Mouse (Mus musculus) left cerebral cortex, postnatal 14 days (tissue): Measurements from ENCODE around the gene Sprr3. TPM values are rescaled to one million over a fixed set of nuclear protein-coding genes. Genes with fewer than 3 reads are reported as not detected.
"Not testable (repeated sequence)": the region's sequence is repeated elsewhere in the genome, so short reads cannot be mapped to it uniquely, and the experiment has no call there.

Experiments
- DNase-seq, 2 experiments: peaks; one replicate each; pipeline ENCODE4 v3.0.0; 2021 to 2022; ENCODE audit warnings: low spot score in 2 of 2, mixed read lengths in 1 of 2
- intact Hi-C: fragments of 180-260 bp; cut with DNase I; formaldehyde crosslinking; loops from one replicate; pipeline ENCODE4 v1.15.1; 2025
- long read RNA-seq, 2 experiments: library from polyadenylated mRNA; stranded (forward); transcript quantifications; one replicate each; pipeline ENCODE4 v2.0.0; 2021
- total RNA-seq, 2 experiments: library from RNA; stranded (reverse); gene quantifications; 2 replicates each; pipeline ENCODE4 v1.2.3; 2021

Gene Sprr3
- total RNA-seq: not detected
- long read RNA-seq, experiment 1: 0 reads
- long read RNA-seq, experiment 2: 0 reads

GRCm38 (mm10) chr3:92458620-92459019, at the start of gene Sprr3:
TSS of gene Sprr3 (minus strand) at chr3:92458720.
- no peak for DNase-seq

GRCm38 (mm10) chr3:92508185-92508584, 49.7 kb upstream of the Sprr3 start:
- no peak for DNase-seq
- intact Hi-C loops: no loop called here

More at GRCm38 (mm10) chr3:92458620-92459019, at the start of gene Sprr3:
- intact Hi-C loops: no loop called here

DNA sequence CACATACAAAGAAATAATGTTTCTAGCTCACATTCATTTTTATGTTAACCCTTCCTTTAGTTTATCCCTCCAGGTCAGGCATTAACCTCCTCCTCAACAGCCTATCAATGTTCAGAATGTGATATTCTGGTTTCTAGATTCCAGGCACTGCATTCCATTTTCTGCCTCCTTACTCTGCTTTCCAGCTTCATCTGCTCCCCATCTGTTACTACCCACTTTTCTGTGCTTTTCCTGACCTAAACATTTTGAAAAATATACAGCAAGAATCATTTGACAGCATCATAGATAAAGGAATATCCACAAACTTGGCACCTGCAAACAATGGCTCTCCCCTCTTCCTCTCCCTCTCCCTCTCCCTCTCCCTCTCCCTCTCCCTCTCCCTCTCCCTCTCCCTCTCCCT, 45.0 kb upstream of the Sprr3 start:
- intact Hi-C loops: no loop called here
- no peak for DNase-seq

GRCm38 (mm10) chr3:92500393-92500792, 41.9 kb upstream of the Sprr3 start, which contains the start of gene Sprr4:
TSS of gene Sprr4 (minus strand) at chr3:92500493.
- no peak for DNase-seq
- intact Hi-C loops: no loop called here

- DNase-seq, intact Hi-C loops: not testable (repeated sequence)
Observed at GRCm38 (mm10) chr3:92490262-92490661, 31.7 kb upstream of the Sprr3 start.

DNA sequence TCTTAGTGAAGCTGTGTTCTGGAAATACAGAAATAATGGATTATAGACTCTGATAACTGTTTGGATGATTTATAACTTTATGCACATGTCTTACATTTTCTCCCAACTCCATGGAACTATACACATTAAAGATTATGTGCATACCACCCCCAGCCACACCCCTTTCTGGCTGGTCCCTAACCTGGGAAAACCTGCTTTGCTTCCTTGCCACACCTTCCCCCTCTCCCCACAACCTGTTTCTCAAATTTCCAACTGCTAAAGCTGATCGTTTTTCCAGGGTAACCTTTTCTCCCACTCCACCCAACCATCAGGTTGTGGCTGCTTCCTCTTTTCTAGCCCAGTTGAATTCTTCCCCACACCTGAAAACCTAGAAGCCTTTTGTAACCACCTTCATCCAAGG, 27.8 kb upstream of the Sprr3 start:
- intact Hi-C loops: no loop called here
- DNase-seq: no peak

GRCm38 (mm10) chr3:92485863-92486262, 27.3 kb upstream of the Sprr3 start, which contains the start of gene Sprr1a:
TSS of gene Sprr1a (minus strand) at chr3:92485895.
- DNase-seq: no peak
- intact Hi-C loops: no loop called here

DNA sequence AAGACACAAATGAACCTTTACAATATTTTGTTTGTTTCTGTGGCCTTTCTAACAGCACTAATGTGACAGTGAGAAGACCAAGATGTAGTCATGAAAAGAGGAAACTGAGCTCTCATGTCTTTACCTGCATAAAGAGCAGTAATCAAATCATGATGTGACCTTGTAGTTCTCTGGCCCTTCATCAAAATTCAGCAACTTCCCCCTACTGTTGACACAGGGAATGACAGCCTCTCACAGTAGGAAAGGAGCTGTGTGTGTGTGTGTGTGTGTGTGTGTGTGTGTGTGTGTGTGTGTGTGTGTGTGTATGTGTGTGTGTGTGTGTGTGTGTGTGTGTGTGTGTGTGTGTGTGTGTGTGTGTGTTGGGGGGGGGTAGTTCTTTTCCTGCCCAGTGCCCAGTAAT, 22.7 kb upstream of the Sprr3 start:
- intact Hi-C loops, DNase-seq: not testable (repeated sequence)

GRCm38 (mm10) chr3:92470111-92470510, 11.6 kb upstream of the Sprr3 start:
- DNase-seq: no peak
- intact Hi-C loops: no loop called here

- intact Hi-C loops: no loop called here
- DNase-seq: no peak
Observed at GRCm38 (mm10) chr3:92467424-92467823, 8.9 kb upstream of the Sprr3 start.

GRCm38 (mm10) chr3:92466576-92466975, 8.1 kb upstream of the Sprr3 start:
- intact Hi-C loops: no loop called here
- DNase-seq: no peak

DNA sequence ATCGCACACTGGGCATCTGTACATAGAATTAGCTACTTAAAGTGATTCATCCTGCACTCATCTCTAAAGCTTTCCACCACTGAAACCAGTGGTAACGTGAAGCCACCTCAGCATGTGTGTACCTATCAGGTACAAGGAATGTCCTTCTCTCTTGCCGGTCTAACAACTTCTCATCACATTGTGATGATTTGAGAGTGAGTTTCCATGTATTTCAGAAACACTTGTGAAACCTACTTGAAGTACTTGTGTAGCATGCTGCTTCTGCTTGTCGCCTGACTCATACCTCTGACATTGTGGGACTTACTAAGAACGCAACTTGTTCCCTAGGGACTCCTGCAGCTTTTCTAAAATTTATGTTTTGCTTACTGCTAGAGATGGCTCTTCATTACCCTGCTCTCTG, 3.4 kb downstream of the Sprr3 start:
- no peak for DNase-seq
- intact Hi-C loops: no loop called here

DNA sequence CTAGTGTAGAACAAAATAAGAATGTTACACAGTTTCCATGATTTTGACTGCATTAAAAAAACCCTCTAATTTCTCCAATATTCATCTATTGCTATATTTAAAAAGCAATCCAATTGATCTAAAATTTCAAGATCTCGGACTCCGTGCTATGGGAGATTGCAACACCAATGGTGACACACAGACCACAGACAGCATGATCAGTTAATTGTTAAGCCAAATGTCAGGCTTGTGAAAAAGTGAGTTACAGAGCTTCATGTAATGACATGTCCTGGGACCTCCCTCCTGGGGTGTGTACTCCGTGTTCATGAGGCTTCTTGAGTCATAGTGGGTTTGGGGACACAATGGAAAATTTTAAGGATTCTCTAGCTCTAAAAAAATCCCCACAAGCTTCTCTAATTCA, 18.3 kb downstream of the Sprr3 start:
- intact Hi-C loops: no loop called here
- no peak for DNase-seq

GRCm38 (mm10) chr3:92438689-92439088, 19.8 kb downstream of the Sprr3 start, which contains the start of gene Sprr1b:
TSS of gene Sprr1b (minus strand) at chr3:92438789.
- intact Hi-C loops: no loop called here

DNA sequence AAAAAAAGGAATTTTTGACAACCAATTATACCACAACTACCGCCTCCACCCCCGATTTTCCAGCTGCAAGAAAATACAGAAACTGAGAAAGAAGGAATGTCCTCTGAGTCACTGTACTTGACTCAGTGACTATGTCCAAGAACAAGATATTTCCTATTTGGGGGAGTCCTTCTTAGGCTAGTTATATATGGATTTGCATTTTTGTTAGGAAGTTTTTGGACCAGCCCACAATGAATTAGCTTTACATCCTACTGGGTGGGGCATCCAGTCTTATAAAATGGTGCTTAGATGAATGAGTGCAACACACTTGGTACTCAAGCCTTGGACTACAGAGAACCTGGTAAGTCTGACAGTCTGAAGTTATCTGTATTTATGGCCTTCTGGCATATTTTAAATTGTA, 26.2 kb downstream of the Sprr3 start, which contains the start of gene Sprr2k:
Gene Sprr2k (plus strand): TSS at position 301 of the 400 bp plus-strand sequence.
- intact Hi-C loops: no loop called here
- no peak for DNase-seq

More at GRCm38 (mm10) chr3:92438689-92439088, 19.8 kb downstream of the Sprr3 start, which contains the start of gene Sprr1b:
- DNase-seq: no peak

GRCm38 (mm10) chr3:92429323-92429722, 29.2 kb downstream of the Sprr3 start, which contains the start of gene Gm9774:
TSS of gene Gm9774 (minus strand) at chr3:92429423.
- intact Hi-C loops: no loop called here
- DNase-seq: no peak

DNA sequence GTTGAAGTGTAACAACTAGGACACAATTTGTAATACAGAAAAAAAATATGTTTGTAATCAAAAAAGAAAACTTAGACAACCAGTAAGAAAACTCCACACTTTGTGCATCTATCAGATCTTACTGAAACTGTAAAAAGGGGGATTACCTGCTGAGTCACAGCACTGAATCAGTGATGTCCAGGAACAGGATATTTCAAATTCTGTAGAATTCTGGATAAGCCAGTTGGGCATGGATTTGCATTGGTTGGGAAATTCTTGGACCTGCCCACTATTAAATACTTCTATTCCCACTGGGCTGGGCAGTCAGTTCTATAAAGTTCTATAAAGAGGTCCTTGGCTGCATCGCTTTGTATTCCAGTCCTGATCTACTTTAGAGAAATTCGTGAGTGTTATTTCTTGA, 40.7 kb downstream of the Sprr3 start, which contains the start of gene Sprr2j-ps:
Gene Sprr2j-ps (plus strand): TSS at position 301 of the 400 bp plus-strand sequence.
- intact Hi-C loops: no loop called here
- no peak for DNase-seq

DNA sequence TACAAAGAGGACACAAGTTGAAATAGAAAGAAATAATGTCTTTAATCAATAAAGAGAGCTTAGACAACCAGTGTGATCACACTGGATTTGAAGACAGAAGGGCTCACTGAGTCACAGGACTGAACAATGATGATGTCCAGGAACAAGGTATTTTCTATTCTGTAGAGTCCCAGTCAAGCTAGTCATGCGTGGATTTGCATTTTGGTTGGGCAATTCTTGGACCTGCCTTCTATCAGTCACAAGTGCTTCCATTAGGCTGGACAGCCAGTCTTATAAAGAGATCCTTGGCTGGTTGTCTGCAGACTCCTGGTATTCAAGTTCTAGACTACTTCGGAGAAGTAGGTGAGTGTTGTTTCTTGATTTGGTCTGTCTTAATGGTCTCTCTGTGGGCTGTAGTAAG, 50.8 kb downstream of the Sprr3 start, which contains the start of gene Sprr2i:
Gene Sprr2i (plus strand): TSS at position 301 of the 400 bp plus-strand sequence.
- no peak for DNase-seq
- intact Hi-C loops: no loop called here
